Mouse (Mus musculus) intestine, embryonic 14.5 days (tissue): ENCODE results near the gene Rmnd5b. TPM values are rescaled to one million over a fixed set of nuclear protein-coding genes. Genes with fewer than 3 reads are reported as not detected.
A peak's percentile ranks its signal among the peaks of the same experiment; 100 is the strongest.
"Not testable (repeated sequence)": the region's sequence is repeated elsewhere in the genome, so short reads cannot be mapped to it uniquely, and the experiment has no call there.

Experiments used
- ATAC-seq: fragments of 200-750 bp; cut with Nextera tagmentation; replicated peaks from 2 replicates; pipeline ENCODE4 v1.8.0; 2017; ENCODE audit warnings: low read depth, moderate number of reproducible peaks, moderate TSS enrichment, moderate library complexity; ENCODE audit not compliant: low FRiP score, low TSS enrichment
- DNase-seq: peaks from one replicate; pipeline ENCODE4 v3.0.0-alpha.2; 2018; ENCODE audit warnings: low spot score
- H3K27ac ChIP-seq: fragments of 300-500 bp; sonication (generic); 2 replicates; pipeline ENCODE4 v1.5.1; 2014; ENCODE audit warnings: low read depth, mild to moderate bottlenecking, control low read depth
- H3K27me3 ChIP-seq: fragments of 300-500 bp; sonication (generic); replicated peaks from 2 replicates; pipeline ENCODE4 v1.6.1; 2014; ENCODE audit warnings: low read length, control low read depth; ENCODE audit not compliant: control insufficient read depth, insufficient read depth
- H3K36me3 ChIP-seq: fragments of 300-500 bp; sonication (generic); 2 replicates; pipeline ENCODE4 v1.6.1; 2014; ENCODE audit warnings: low read length, control low read depth; ENCODE audit not compliant: control insufficient read depth, insufficient read depth
- H3K4me1 ChIP-seq: fragments of 300-500 bp; sonication (generic); replicated peaks from 2 replicates; pipeline ENCODE4 v1.6.1; 2014; ENCODE audit warnings: low read length, control low read depth, mixed read lengths; ENCODE audit not compliant: control insufficient read depth, insufficient read depth
- H3K4me2 ChIP-seq: fragments of 300-500 bp; sonication (generic); 2 replicates; pipeline ENCODE4 v1.6.1; 2014; ENCODE audit warnings: low read length
- H3K4me3 ChIP-seq: fragments of 300-500 bp; sonication (generic); 2 replicates; pipeline ENCODE4 v1.5.1; 2014; ENCODE audit warnings: low read depth, low read length, control low read depth, mixed read lengths
- H3K9ac ChIP-seq: fragments of 300-500 bp; sonication (generic); 2 replicates; pipeline ENCODE4 v1.6.1; 2014; ENCODE audit warnings: mild to moderate bottlenecking, low read length
- H3K9me3 ChIP-seq: fragments of 300-500 bp; sonication (generic); 2 replicates; pipeline ENCODE4 v1.6.1; 2016; ENCODE audit warnings: low read length, control low read depth; ENCODE audit not compliant: control insufficient read depth
- WGBS: fragments of 180-500 bp; shearing (Covaris S2); extraction: QIAGEN DNeasy Blood & Tissue Kit; methylation state at CpG from one replicate; pipeline ENCODE4 v1.1.7; 2014; 5-methylcytosine and 5-hydroxymethylcytosine counted together
- polyA plus RNA-seq: library from polyadenylated mRNA; unstranded; fragments of >200 nt; fragmentation: Nextera tagmentation; extraction: Ambion mirVana; gene quantifications from 2 replicates; pipeline ENCODE4 v1.2.1, GENCODE M21; 2014

Rmnd5b gene
- polyA plus RNA-seq, 1 experiment from 2014 or later = 42.7 TPM

GRCm38 (mm10) chr11:51622971-51623491, 12.7 kb downstream of the Rmnd5b start:
- H3K27ac ChIP-seq = no peak overlapping the region
- no peak for ATAC-seq
- DNase-seq = no peak
- H3K36me3 ChIP-seq = peaks cover 63% of the 10 kb centered on the region
- no peaks in the 10 kb centered on the region for H3K9me3 ChIP-seq
- WGBS = 83% methylated on average over 7 of the region's 7 CpGs
- no peak overlapping the region for H3K4me2 ChIP-seq
- 0 out of 2 replicates have a peak, but pooled peaks cover 9% of the 10 kb centered on the region for H3K4me1 ChIP-seq
- H3K27me3 ChIP-seq = no peaks in the 10 kb centered on the region
- H3K4me3 ChIP-seq = no peak overlapping the region
- no peak overlapping the region for H3K9ac ChIP-seq

- H3K36me3 ChIP-seq = peaks cover 52% of the 10 kb centered on the region
- DNase-seq (no peak), ATAC-seq (no peak)
- H3K4me1 ChIP-seq = 0 out of 2 replicates have a peak, but pooled peaks cover 9% of the 10 kb centered on the region
- H3K9ac ChIP-seq = no peak overlapping the region
- no peak overlapping the region for H3K4me3 ChIP-seq
- H3K4me2 ChIP-seq = no peak overlapping the region
- 94% methylated on average over 2 of the region's 2 CpGs for WGBS
- H3K27me3 ChIP-seq = no peaks in the 10 kb centered on the region
- H3K27ac ChIP-seq = no peak overlapping the region
- H3K9me3 ChIP-seq = no peaks in the 10 kb centered on the region
Observed at GRCm38 (mm10) chr11:51621776-51622175, 13.9 kb downstream of the Rmnd5b start.

GRCm38 (mm10) chr11:51620084-51620483, 15.6 kb downstream of the Rmnd5b start:
- H3K36me3 ChIP-seq = peaks cover 36% of the 10 kb centered on the region

GRCm38 (mm10) chr11:51619409-51620060, 16.2 kb downstream of the Rmnd5b start, which contains the start of gene Nhp2:
TSS of gene Nhp2 (plus strand) at chr11:51619735.
- ATAC-seq (peak; percentile 87), DNase-seq (peak; percentile 98)
- WGBS = under 1% methylated on average over 51 of the region's 51 CpGs
- Histone ChIP-seq H3K36me3 (peaks cover 31% of the 10 kb centered on the region), H3K4me1 (peaks cover 18% of the 10 kb centered on the region; the same call in 1 of the 2 replicates), H3K9me3 (no peaks in the 10 kb centered on the region), H3K4me2 (peak within 1 kb of the TSS; percentile 85), H3K27me3 (no peaks in the 10 kb centered on the region), H3K4me3 (peak within 1 kb of the TSS; percentile 95), H3K27ac (peak within 1 kb of the TSS; percentile 71), H3K9ac (peak within 1 kb of the TSS; percentile 87)

More at GRCm38 (mm10) chr11:51620084-51620483, 15.6 kb downstream of the Rmnd5b start:
- peaks cover 14% of the 10 kb centered on the region; the same call in 1 of the 2 replicates for H3K4me1 ChIP-seq
- no peaks in the 10 kb centered on the region for H3K27me3 ChIP-seq
- peak overlapping the region; percentile 95 for H3K4me3 ChIP-seq
- peak overlapping the region; percentile 71 for H3K27ac ChIP-seq
- H3K9me3 ChIP-seq = no peaks in the 10 kb centered on the region
- no peak for ATAC-seq
- H3K4me2 ChIP-seq = peak overlapping the region; percentile 85
- H3K9ac ChIP-seq = peak overlapping the region; percentile 87
- WGBS = 1% methylated on average over 11 of the region's 11 CpGs
- no peak for DNase-seq

- no peak for DNase-seq
- H3K27ac ChIP-seq = no peak overlapping the region
Observed at GRCm38 (mm10) chr11:51618894-51619408, 16.7 kb downstream of the Rmnd5b start.

GRCm38 (mm10) chr11:51617693-51618092, 18.0 kb downstream of the Rmnd5b start:
- no peak overlapping the region for H3K4me2 ChIP-seq
- no peak for ATAC-seq
- H3K36me3 ChIP-seq = peaks cover 12% of the 10 kb centered on the region
- H3K27ac ChIP-seq = no peak overlapping the region
- peak; percentile 83 for DNase-seq
- H3K4me1 ChIP-seq = peaks cover 18% of the 10 kb centered on the region; the same call in 1 of the 2 replicates
- H3K9ac ChIP-seq = no peak overlapping the region
- no peak overlapping the region for H3K4me3 ChIP-seq
- H3K9me3 ChIP-seq = no peaks in the 10 kb centered on the region
- WGBS = 6% methylated on average over 4 of the region's 4 CpGs
- H3K27me3 ChIP-seq = no peaks in the 10 kb centered on the region

More at GRCm38 (mm10) chr11:51618894-51619408, 16.7 kb downstream of the Rmnd5b start:
- no peak overlapping the region for H3K9ac ChIP-seq
- no peaks in the 10 kb centered on the region for H3K9me3 ChIP-seq
- peak overlapping the region; percentile 95 for H3K4me3 ChIP-seq
- peaks cover 25% of the 10 kb centered on the region for H3K36me3 ChIP-seq
- peak overlapping the region; percentile 85 for H3K4me2 ChIP-seq
- H3K4me1 ChIP-seq = peaks cover 18% of the 10 kb centered on the region; the same call in 1 of the 2 replicates
- ATAC-seq = peak; percentile 33
- 55% methylated on average over 8 of the region's 8 CpGs for WGBS
- no peaks in the 10 kb centered on the region for H3K27me3 ChIP-seq

- H3K4me3 ChIP-seq = peak overlapping the region; percentile 36
- not testable (repeated sequence) for H3K36me3 ChIP-seq, DNase-seq, H3K9me3 ChIP-seq, H3K27me3 ChIP-seq, ATAC-seq
- WGBS = 91% methylated on average over 7 of the region's 7 CpGs
- H3K9ac ChIP-seq = peak overlapping the region; percentile 58; the same call in 1 of the 2 replicates
- peaks cover 18% of the 10 kb centered on the region; the same call in 1 of the 2 replicates for H3K4me1 ChIP-seq
- H3K27ac ChIP-seq = peak overlapping the region; percentile 89; the same call in 1 of the 2 replicates
- H3K4me2 ChIP-seq = peak overlapping the region; percentile 76
Observed at GRCm38 (mm10) chr11:51616113-51616512, 19.6 kb downstream of the Rmnd5b start.

- ATAC-seq (peak; percentile 55), DNase-seq (peak; percentile 83)
- Histone ChIP-seq H3K27ac (peak overlapping the region; percentile 89), H3K9ac (peak overlapping the region; percentile 58), H3K4me2 (peak overlapping the region; percentile 76), H3K4me1 (peaks cover 15% of the 10 kb centered on the region; the same call in 1 of the 2 replicates), H3K36me3 (no peaks in the 10 kb centered on the region), H3K27me3 (no peaks in the 10 kb centered on the region), H3K9me3 (no peaks in the 10 kb centered on the region), H3K4me3 (peak overlapping the region; percentile 36)
- 4% methylated on average over 14 of the region's 14 CpGs for WGBS
Observed at GRCm38 (mm10) chr11:51615601-51616000, 20.1 kb downstream of the Rmnd5b start.
